ENCODE assay signal across 20 mouse cellular contexts in genomic region chr3:115799326-115799725, GRCm38 (mm10).
DNase-seq lines count a peak whose midpoint lies in the region; ATAC-seq and TF ChIP-seq lines count a peak whose summit lies in the region.
"Had no signal": no experiment of that assay in that cellular context is flagged by ENCODE, and none has a peak within 500 bp of the region (broad histone marks: within the 10 kb centered on the region; RNA-seq: fewer than 3 reads in every experiment).

No protein-coding gene starts in this region.

- peaks cover 12% of the 10 kb centered on the region for H3K4me1 ChIP-seq in thymus, adult 2 months (replicated peaks; ENCODE audit: control insufficient read depth, insufficient read depth, low read length)
- no peaks in the 10 kb centered on the region for H3K4me1 ChIP-seq in embryonic facial prominence, embryonic 10.5 days
- H3K4me1 ChIP-seq: hindbrain, embryonic 15.5 days; limb, embryonic 15.5 days; midbrain, embryonic 15.5 days had no signal

- 10% methylated on average over 10 of the region's 10 CpGs for WGBS in thymus, adult 2 months
- 91% methylated on average over 10 of the region's 10 CpGs for WGBS in embryonic facial prominence, embryonic 10.5 days

- TF ChIP-seq CTCF in thymus, adult 2 months (IDR thresholded peaks at IDR 0.05; ENCODE audit: borderline replicate concordance, control insufficient read depth, extremely low read depth, insufficient read depth, low read length, poor library complexity): no peak

- DNase-seq in thymus, adult 2 months: peak; percentile 18
- no peak for DNase-seq in thymus, postnatal 25 days
- DNase-seq in CD8-positive naive resting alpha-beta T cell, adult 2 months (ENCODE audit: low read depth in 2 of 2, low spot score in 2 of 2): peak; percentile 68 to 72
- DNase-seq in retina, postnatal 1 day: no peak
- no peak for DNase-seq in adrenal gland, postnatal 14 days
- no peak for DNase-seq in embryonic facial prominence, embryonic 10.5 days (ENCODE audit: low spot score)
- DNase-seq: cerebellum, adult 9-11 months; forebrain, postnatal 0 days; gastrocnemius, adult 2 months; kidney, adult 11 months; right cerebral cortex, adult 18-20 months had no signal

- H3K9me3 ChIP-seq in embryonic facial prominence, embryonic 10.5 days: no peaks in the 10 kb centered on the region
- H3K9me3 ChIP-seq: heart, embryonic 13.5 days; hindbrain, embryonic 15.5 days; limb, embryonic 15.5 days; liver, embryonic 15.5 days; megakaryocyte, embryonic 14.5 days; midbrain, embryonic 15.5 days had no signal

- no peaks in the 10 kb centered on the region for H3K36me3 ChIP-seq in thymus, adult 2 months (ENCODE audit: control insufficient read depth, insufficient read depth, low read length)
- no peaks in the 10 kb centered on the region for H3K36me3 ChIP-seq in embryonic facial prominence, embryonic 10.5 days (replicated peaks)
- H3K36me3 ChIP-seq: heart, embryonic 13.5 days; hindbrain, embryonic 15.5 days; limb, embryonic 15.5 days; liver, embryonic 15.5 days; midbrain, embryonic 15.5 days had no signal

- H3K4me3 ChIP-seq in thymus, adult 2 months (ENCODE audit: control insufficient read depth, insufficient read depth, low read length): no peak overlapping the region
- no peak overlapping the region for H3K4me3 ChIP-seq in embryonic facial prominence, embryonic 10.5 days
- H3K4me3 ChIP-seq: gastrocnemius, adult 2 months; heart, embryonic 13.5 days; hindbrain, embryonic 15.5 days; limb, embryonic 15.5 days; liver, embryonic 15.5 days; megakaryocyte, embryonic 14.5 days; midbrain, embryonic 15.5 days had no signal

- H3K27me3 ChIP-seq in thymus, adult 2 months (ENCODE audit: control insufficient read depth, insufficient read depth, low read length): no peaks in the 10 kb centered on the region
- H3K27me3 ChIP-seq in embryonic facial prominence, embryonic 10.5 days (replicated peaks; ENCODE audit: low read depth, poor library complexity, severe bottlenecking): no peaks in the 10 kb centered on the region
- H3K27me3 ChIP-seq: heart, embryonic 13.5 days; hindbrain, embryonic 15.5 days; limb, embryonic 15.5 days; liver, embryonic 15.5 days; megakaryocyte, embryonic 14.5 days; midbrain, embryonic 15.5 days had no signal

- ATAC-seq in inflammation-experienced regulatory T-cells, adult 6 months: peak; percentile 73
- ATAC-seq in neutrophil, adult 5-6 weeks (ENCODE audit: extremely low read depth, insufficient number of reproducible peaks, low FRiP score, poor library complexity, severe bottlenecking): peak; percentile 55
- ATAC-seq: forebrain, postnatal 0 days; midbrain, embryonic 15.5 days had no signal

- H3K27ac ChIP-seq in thymus, adult 2 months (ENCODE audit: control insufficient read depth, insufficient read depth, low read length): peak overlapping the region; percentile 73
- H3K27ac ChIP-seq in embryonic facial prominence, embryonic 10.5 days (replicated peaks): no peak overlapping the region
- H3K27ac ChIP-seq: gastrocnemius, adult 2 months; heart, embryonic 13.5 days; hindbrain, embryonic 15.5 days; kidney, postnatal 0 days; limb, embryonic 15.5 days; liver, embryonic 15.5 days; midbrain, embryonic 15.5 days had no signal

- TF ChIP-seq POLR2A in thymus, adult 2 months (IDR thresholded peaks at IDR 0.05; ENCODE audit: control insufficient read depth, extremely low read depth, insufficient read depth, low read length, poor library complexity): no peak

Comparison
In these comparisons a context has a peak if more than half of its experiments do, and no peak if none do; other contexts are left out.
1. DNase-seq: peak in thymus, adult 2 months (single experiment) and CD8-positive naive resting alpha-beta T cell, adult 2 months (2 of 2); none in thymus, postnatal 25 days (single experiment), retina, postnatal 1 day (single experiment), adrenal gland, postnatal 14 days (single experiment) and embryonic facial prominence, embryonic 10.5 days (single experiment).